Mouse (Mus musculus): ENCODE results near the gene Ccdc177.

Ccdc177 gene

DNA sequence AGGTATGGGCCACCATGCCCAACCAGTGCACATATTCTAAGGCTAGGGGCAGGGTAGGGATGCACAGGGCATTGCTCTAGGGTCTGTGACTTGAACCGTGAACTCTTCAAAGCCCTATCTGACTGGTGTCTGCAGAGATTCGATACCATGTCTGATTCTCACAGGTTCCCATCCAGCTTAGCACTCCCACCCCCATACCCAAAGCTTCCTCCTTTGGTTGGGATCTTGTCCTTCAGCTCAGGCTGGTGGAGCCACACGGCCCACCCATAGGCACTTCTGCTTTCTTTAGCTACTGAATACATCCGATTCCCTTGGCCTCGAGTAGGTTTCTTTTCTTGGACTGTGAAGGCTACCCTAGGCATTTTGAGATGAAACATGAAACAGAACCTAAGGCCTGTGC, 24.5 kb upstream of the Ccdc177 start:
- no peak for DNase-seq (ENCODE audit: low spot score)

DNA sequence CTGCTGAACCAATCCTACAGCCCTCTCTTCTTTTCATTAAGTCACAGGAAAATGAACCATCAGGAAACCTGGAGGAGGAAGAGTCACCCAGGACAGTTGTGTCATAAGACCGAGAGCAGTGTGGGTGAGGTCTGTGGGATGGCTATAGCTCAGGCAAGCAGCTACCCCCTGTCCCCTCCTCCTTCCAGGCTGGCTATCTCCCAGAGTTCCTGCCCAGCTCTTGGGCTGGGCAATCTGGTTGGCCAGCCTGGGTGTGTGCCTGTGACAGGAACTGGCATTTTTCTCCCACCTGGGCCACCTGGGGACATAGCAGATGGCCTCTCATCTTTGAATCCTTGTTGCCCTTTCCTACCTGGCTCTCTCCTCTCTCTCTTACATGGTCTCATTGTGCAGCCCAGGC, 23.4 kb upstream of the Ccdc177 start:
- DNase-seq (ENCODE audit: low spot score): no peak

DNA sequence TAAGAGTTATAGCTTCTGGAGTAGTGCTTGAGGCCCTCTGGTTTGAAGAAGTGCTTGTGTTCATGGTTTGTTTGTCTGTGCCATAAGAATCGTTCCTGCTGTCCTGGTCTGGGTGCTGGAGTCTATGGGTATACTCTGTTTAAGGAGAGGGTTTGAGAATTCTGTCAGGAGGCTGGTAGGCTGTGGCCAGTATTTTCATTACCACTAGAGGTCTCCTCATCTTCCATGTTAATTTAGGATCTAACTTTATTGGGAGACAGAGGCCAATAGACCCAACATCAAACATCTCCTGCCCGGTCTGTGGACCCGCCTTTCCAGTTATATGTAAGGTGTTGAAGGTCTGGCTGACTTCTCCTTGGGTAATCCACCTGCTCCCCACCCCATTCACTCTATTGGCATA, 22.4 kb upstream of the Ccdc177 start:
- no peak for DNase-seq (ENCODE audit: low spot score)

DNA sequence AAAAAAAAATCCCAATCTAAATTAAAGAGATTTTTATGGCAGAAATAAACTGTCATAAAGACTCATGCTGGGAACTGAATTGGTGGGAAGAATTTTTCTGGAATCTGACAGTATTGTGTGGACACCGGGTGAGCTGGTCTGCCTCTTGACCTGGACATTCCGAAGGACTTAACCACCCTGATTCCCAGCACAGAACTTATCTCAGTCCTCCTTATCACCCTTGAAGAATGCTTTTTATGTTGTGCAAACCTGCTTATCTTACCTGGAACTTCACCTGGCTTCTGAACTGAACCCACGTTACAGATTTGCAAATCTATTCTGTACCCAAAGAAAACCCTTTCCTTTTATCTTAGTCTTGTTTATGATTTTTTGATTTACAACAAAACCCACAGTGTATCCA, 21.7 kb upstream of the Ccdc177 start:
- no peak for DNase-seq (ENCODE audit: low spot score)

DNA sequence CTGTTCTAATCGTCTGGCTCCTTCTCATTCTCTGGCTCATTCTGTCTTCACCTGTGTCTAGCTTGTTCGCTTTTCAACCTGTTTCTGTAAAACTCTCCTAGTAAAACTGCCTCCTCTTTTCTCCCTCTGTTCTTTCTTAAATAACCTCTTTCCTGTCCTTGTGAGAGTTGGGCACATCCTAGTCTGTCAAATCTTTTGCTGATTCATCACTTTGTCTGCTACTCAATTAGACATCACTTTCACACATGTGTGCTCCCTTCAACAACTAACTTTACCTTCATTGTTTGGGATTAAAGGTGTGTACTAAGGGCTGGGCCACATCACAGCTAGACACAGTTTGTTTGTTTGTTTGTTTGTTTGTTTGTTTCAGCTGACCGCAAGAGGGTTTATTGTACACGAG, 19.3 kb upstream of the Ccdc177 start:
- no peak for DNase-seq (ENCODE audit: low spot score)

DNA sequence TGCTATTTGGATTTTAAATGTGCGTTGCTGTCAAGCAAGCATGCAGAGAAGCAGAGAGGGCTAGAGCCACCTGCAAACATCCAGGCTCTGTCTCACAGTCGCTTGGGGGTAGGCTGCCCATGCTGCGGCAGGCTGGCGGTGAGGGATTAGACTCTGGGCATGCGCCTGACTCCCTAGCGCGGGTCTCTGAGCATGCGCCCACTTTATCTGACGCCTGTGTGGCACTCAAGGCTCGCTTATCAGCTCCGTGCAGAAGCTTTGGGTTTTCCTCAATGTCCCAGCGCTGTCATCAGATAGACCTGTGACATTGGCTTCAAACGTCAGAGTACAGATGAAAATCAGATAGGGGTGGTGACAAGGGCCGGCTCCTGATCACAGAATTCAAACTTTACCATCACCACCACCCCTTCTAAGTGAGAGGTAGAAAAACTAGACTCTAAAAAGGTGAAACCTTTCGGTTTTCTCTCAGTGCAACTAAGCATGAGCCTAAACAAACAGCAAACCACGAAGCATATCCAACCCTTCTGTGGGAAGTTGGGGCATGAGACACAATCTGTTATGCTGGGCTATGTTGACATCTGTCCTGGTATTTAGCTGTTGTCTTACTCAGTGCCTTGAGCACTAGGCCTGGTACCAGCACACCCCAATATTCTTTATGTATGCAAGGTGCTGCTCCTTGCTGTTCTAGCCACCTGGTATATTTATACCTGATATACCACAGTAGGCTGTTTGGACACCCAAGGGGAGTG, 17.9 kb upstream of the Ccdc177 start:
- DNase-seq (ENCODE audit: low spot score): no peak

DNA sequence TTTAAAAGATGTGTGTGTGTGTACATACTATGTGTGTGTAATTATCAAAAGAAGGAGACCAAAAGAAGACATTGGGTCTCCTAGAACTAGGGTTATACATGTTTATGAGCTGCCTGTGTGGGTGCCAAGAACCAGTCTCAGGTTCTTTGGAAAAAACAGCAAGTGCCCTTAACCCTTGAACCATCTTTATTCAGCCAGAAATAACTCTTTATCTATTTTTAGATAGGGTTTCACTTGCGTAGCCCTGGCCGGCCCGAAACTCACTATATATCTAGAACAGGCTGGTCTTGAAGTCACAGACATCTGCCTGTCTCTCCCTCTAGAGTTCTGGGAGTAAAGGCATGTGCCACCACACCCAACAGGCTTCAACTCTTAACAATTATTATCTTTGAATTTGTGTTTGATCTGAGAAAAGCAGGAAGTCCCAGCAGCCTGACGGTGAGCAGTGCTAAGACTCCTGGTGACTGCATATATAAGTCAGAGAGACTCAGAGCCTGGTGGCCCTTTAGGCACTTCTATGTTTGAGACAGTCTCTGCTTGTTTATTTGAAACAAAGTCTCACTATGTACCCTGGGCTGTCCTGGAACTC, 15.7 kb upstream of the Ccdc177 start:
- DNase-seq (ENCODE audit: low spot score): no peak

DNA sequence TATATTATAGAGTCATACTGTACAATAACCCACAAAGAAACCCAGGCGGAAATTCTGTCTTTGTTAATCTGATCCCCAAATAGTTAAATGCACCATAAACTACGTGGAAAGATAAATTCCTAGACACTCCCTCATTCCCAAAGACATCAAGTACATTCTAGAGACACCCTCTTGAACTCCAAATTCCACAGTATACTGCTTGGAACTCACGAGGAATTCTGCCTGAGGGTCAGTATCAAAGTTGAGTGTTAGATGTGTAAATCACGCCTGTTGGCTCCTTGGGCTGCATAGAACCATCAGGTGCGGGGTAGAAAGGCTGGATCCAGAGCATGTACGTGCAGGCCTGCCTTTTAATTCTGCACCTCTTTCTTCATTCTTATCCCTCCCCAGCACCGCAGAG, 14.3 kb upstream of the Ccdc177 start:
- DNase-seq (ENCODE audit: low spot score): no peak

DNA sequence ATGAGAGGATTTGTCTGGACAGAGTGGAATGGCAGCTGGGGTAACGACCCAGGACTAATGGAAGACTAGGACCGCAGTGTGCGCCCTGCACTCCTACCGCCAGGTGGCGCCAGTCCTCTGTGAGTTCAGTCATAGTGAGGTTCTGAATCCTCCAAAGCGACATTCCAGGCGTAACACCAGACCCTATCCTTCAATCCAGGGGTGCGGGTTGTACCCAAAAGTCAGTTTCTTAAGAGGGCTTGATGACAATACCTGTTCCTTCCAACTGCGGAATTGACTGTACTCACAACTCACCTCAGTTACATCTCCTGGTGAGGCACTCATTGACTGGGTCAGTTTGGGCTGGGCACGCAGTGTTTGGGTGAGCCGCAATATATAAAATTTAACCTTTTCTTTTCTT, 9.2 kb upstream of the Ccdc177 start:
- DNase-seq (ENCODE audit: low spot score): peak; percentile 90

DNA sequence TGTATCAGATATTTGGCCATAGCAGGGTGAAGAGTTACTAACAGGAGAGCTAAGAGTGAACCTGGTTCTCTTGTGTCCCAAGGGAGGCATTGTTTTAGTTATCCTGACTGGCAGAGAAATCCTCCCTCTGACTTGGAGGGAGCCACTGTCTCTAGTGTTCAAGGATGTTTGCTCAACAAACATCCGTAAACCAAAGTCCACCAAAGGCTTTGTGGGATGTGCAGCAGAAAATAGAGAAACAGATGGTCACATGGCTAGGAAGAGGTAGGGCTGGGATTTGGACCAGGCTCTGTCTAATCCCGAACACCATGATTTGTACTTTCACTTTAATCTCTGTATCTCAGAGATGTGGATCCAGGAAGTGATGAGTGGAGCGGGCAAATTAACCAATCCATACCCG, 3.6 kb upstream of the Ccdc177 start:
- no peak for DNase-seq (ENCODE audit: low spot score)

DNA sequence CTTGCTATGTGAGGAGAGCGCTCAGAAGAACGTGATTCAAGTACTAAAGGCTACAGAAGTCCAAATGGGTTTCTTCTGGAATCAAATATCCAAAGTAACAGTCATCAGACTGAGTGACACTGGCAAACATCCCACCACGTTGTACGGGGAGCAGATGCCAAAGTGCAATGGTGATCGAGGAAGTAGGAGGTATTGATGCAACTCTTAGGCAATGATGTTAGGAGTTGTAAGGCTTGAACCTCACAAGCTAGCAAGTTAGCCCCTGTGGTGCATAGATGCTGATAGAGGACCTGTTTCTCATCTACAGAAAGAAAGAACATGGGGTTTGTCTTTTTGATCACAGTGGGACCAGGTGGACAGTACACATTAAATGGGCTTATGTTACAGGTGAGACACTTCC, 2.5 kb upstream of the Ccdc177 start:
- DNase-seq (ENCODE audit: low spot score): no peak

DNA sequence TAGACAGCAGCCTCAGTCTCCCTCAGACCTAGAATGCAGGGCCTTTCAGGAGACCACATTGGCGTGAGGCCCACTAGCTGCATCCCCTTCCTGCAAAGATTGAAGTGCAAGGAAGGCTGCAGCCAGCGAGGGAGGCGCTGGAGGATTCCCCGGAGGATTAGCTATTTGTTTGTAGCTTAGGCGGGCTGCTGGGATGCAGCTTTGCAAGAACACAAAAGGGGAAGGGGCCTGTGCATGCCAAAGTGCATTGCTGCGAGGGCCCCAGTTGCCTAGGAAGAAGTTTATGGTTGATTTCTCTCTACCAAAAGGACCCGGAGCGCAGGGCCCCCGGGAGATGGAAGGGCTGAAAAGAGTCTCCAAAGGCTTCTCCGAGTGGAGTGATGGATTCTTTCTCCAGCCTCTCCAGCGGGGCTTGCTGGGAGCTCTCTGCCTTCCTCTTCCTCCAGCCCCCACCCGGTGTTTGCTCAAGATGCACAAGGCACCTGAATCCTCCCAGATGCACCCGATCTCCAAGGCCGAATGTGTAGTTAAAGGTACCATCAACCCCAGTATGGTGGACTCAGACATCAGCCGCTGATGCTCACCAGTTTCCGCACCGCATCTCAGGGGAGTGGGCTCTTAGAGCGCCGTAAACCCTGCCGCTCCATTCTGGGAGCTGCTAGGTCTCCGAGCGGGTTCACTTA, 633 bp downstream of the Ccdc177 start:
- DNase-seq (ENCODE audit: low spot score): peak; percentile 51

DNA sequence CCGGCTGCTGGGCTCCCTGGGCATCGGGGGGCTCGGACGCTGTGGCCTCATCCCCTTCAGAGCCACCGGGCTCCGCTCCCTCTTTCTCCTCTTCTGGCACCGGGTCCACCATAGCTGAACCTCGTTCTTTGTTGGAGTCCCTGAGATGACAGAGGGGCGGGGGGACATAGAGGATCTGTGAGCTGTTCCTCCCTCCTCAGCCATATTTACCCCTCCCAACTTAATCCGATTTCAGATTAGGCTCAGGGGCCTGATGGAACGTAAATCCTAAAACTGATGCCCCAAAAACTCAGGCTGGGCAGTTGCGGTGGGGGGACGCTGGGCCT, 1.1 kb downstream of the Ccdc177 start:
- DNase-seq (ENCODE audit: low spot score): no peak

DNA sequence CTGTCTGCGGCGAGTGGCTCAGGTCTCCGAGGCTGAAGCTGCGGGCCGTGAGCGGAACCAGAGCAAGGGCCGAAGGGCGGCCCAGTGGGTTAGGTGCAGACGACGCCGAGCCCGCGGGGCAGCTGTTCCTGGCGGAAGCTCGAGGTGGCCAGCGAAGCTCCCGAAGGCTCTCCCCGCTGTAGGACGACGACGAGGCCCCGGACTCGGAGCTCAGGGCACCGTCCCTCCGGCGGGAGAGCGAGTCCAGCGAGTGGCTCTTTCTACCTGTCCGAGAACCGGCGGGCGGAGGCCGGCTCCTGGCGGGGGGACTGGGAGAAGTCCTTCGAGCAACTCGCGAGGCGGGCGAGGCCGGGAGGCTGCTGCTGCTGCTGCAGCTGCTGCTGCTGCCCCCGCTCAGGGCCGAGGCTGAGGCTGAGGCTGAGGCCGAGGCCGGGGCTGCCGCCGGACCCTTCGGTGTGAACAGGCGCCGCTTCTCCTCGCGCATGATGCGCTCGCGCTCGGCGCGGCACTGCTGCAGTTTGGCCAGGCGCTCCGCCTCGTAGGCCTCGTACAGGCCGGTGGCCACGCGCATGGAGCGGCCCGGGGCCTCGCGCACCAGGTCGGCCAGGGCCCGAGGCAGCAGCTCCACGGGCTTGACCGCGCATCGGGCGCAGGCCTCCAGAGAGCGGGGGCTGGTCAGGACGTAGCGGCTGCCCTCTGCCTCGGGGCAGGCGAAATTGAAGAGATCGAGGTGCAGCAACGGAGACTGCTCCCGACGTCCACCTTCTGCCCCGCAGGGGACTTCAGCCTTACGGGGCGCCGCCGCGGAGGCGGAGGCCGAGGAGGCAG, 1.7 kb downstream of the Ccdc177 start:
- DNase-seq (ENCODE audit: low spot score): no peak

DNA sequence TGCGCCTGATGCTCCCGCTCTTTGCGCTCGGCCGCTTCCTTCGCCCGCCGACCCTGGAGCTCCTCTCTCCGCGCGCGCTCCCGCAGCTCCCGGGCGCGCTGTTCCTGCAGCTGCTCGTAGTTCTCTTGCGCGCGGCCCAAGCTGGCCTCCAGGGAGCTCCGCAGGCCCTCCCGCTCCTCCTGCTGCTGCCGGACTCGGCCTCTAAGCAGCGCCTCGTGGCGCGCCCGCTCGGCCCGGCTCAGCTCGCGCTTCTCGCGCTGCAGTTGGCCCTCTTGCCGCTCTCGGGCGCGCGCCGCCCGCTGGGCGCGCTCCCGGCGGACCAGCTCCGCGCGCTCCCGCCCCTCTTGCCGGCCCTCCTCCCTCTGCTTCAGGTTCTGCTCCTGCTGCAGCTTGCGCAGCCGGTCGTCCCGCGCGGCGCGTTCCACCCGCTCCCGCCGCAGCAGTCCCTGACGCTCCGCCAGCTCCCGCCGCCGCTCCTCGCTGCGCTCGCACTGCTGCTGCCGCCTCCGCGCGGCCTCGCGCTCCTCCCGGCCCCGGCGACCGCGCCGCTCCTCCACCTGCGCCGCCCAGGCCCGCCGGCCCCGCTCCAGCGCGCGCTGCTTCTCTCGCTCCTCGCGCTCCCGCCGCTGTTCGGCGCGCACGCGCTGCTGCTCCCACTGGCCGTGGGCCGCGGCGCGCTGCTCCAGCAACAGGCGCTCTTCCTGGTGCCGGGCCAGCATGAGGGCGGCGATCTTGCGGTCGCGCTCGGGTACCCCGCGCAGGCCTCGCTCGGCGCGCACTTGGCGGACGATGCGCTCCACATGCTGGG, 2.5 kb downstream of the Ccdc177 start:
- no peak for DNase-seq (ENCODE audit: low spot score)

DNA sequence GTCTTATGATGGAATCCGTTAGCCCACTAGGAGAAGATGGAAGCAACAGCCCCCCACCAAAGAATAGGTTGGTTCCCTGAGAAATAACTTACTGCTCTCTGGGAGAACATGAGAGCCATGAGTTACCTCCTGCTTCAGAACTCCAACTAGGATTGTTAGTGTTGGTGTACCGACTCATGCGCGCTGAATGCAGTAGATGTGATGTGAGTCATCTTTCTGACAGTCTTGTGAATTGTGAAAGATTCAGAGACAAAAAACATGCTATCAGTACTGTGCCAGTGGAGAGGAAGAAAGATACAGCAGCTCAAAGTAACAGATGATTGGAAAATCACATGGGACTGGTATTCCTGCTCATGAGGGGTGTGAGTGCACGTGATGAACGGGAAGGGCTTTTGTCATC, 8.9 kb downstream of the Ccdc177 start:
- no peak for DNase-seq (ENCODE audit: low spot score)

DNA sequence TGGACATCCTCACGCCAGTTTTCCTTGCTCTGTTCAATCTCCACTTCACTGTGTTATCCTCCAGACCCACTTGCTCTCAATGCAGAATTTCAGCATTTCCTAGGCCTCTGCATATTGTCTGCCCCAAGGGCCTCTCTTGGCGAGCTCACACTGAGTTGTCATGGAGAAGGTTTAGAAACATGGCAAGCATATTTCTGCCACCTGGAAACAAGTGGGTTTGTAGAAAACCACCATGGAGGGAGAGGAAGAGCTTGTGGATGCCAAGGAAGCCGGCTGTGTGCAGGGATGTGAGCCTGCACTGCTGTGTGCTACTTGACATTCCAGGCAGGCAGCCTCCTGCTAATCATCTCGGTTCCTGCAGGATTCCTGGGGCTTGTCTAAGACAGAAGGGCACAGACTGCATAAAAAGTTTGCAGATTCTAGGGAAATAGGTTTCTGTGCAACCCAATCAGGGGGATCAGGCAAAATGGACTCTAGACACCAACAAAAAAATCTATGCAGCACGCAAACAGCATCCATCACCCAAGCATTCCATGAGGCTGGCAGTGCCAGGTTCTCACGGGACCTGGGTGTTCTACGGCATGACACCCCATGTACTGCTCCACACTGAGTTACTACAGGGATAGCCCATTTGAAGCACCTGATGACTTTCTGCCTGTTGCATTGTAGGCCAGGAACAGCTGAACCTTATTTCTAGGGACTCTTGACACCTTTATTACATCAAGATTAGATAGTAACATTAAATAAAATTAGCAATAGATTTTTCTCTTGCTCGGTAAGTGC, 14.3 kb downstream of the Ccdc177 start:
- DNase-seq (ENCODE audit: low spot score): peak; percentile 65

DNA sequence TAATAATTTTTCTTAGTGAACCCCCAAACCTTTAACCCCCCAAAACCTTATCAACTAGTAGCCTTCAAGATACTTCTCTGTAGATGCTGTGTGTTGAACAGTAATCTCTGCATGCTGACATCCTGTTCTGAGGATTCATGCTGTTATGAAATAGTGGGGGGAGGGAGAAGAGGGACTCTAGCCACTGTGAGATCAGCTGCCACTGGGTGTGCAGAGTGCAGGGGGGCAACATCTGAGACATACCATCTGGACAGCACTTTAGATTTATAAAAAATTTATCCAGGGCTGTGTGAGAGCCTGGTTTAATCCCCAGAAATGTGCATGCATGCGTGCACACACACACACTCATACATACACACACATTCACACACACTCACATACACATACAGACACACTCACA, 15.9 kb downstream of the Ccdc177 start:
- no peak for DNase-seq (ENCODE audit: low spot score)

DNA sequence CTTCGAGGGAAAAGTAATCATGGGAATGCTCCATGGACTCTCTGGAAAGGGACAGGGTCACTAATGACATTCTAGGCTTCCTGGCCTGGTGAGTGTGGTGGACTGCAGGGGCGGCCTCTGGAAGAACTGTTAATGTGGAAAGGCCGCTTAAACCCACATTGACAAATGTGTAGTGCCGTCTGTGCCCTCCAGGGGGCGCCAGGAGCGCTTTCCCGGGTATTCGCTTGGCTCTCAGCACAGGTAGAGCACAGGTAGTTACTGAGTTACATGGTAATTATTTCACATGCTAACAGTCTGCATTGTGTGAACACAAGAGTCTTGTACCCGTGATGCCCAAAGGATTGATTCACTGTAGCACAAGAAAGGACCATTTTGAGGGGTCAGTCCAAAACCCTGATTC, 21.0 kb downstream of the Ccdc177 start:
- no peak for DNase-seq (ENCODE audit: low spot score)

DNA sequence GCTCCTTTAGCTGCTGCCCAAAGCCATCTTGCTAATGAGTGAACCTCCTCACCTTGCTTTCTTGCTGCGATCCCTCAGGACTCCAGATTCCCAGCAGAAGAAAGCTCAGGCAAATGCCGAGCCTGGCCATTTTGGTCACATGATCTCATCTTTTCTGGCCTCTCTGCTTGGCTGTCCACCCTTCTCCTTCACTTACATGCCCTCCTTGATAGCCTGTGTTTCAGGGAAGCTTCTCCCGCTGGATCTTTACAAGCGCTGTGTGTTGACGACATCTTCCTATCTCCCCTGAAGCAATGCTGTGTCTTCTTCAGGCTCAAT, 23.2 kb downstream of the Ccdc177 start:
- no peak for DNase-seq (ENCODE audit: low spot score)
